Mouse (Mus musculus) liver, postnatal 0 days (tissue): ENCODE measurements around the gene Fam161b. TPM values are rescaled to one million over a fixed set of nuclear protein-coding genes. Genes with fewer than 3 reads are reported as not detected.
A peak's percentile ranks its signal among the peaks of the same experiment; 100 is the strongest.

ENCODE experiments used
- ATAC-seq: fragments of 200-750 bp; cut with Nextera tagmentation; 2 replicates; pipeline ENCODE4 v1.8.0; 2017; ENCODE audit warnings: mild to moderate bottlenecking, moderate library complexity
- DNase-seq: peaks from one replicate; pipeline ENCODE4 v3.0.0-alpha.2; 2016
- H3K27ac ChIP-seq: fragments of 300-500 bp; sonication (generic); 2 replicates; pipeline ENCODE4 v1.5.1; 2014; ENCODE audit warnings: antibody characterized with exemption, moderate library complexity, mild to moderate bottlenecking, low read depth
- H3K27me3 ChIP-seq: fragments of 300-500 bp; sonication (generic); 2 replicates; pipeline ENCODE4 v1.6.1; 2014; ENCODE audit warnings: low read length, control low read depth, mixed read lengths; ENCODE audit not compliant: insufficient read depth
- H3K36me3 ChIP-seq: fragments of 300-500 bp; sonication (generic); replicated peaks from 2 replicates; pipeline ENCODE4 v1.6.1; 2014; ENCODE audit warnings: mild to moderate bottlenecking, control low read depth, low read length, moderate library complexity, mixed read lengths; ENCODE audit not compliant: insufficient read depth
- H3K4me1 ChIP-seq: fragments of 300-500 bp; sonication (generic); 2 replicates; pipeline ENCODE4 v1.6.1; 2014; ENCODE audit warnings: antibody characterized with exemption, mild to moderate bottlenecking, control low read depth; ENCODE audit not compliant: insufficient read depth
- H3K4me2 ChIP-seq: fragments of 300-500 bp; sonication (generic); 2 replicates; pipeline ENCODE4 v1.6.1; 2014; ENCODE audit warnings: low read depth, mild to moderate bottlenecking, low read length, moderate library complexity, mixed read lengths
- H3K4me3 ChIP-seq: fragments of 300-500 bp; sonication (generic); 2 replicates; pipeline ENCODE4 v1.5.1; 2014; ENCODE audit warnings: low read depth, low read length
- H3K9ac ChIP-seq: fragments of 300-500 bp; sonication (generic); replicated peaks from 2 replicates; pipeline ENCODE4 v1.6.1; 2014; ENCODE audit warnings: mild to moderate bottlenecking, moderate library complexity
- H3K9me3 ChIP-seq: fragments of 300-500 bp; sonication (generic); 2 replicates; pipeline ENCODE4 v1.6.1; 2016; ENCODE audit warnings: mild to moderate bottlenecking, control low read depth, low read length, mixed read lengths
- CTCF ChIP-seq: sonication (generic); IDR thresholded peaks from 2 replicates; pipeline ENCODE4 v1.5.1; 2016; ENCODE audit warnings: antibody characterized with exemption, low read depth
- EP300 ChIP-seq: IDR thresholded peaks from 2 replicates; pipeline ENCODE4 v1.6.1; 2016; ENCODE audit warnings: antibody characterized with exemption, low read depth, mild to moderate bottlenecking
- WGBS: fragments of 180-500 bp; shearing (Covaris S2); extraction: QIAGEN DNeasy Blood & Tissue Kit; methylation state at CpG from one replicate; pipeline ENCODE4 v1.1.7; 2014; ENCODE audit not compliant: insufficient replicate concordance; 5-methylcytosine and 5-hydroxymethylcytosine counted together
- polyA plus RNA-seq: library from polyadenylated mRNA; unstranded; fragments of >200 nt; fragmentation: Nextera tagmentation; extraction: Ambion mirVana; gene quantifications from 2 replicates; pipeline ENCODE4 v1.2.1, GENCODE M21; 2015

Fam161b gene
- polyA plus RNA-seq, 1 experiment from 2014 or later = 0.31 TPM

DNA sequence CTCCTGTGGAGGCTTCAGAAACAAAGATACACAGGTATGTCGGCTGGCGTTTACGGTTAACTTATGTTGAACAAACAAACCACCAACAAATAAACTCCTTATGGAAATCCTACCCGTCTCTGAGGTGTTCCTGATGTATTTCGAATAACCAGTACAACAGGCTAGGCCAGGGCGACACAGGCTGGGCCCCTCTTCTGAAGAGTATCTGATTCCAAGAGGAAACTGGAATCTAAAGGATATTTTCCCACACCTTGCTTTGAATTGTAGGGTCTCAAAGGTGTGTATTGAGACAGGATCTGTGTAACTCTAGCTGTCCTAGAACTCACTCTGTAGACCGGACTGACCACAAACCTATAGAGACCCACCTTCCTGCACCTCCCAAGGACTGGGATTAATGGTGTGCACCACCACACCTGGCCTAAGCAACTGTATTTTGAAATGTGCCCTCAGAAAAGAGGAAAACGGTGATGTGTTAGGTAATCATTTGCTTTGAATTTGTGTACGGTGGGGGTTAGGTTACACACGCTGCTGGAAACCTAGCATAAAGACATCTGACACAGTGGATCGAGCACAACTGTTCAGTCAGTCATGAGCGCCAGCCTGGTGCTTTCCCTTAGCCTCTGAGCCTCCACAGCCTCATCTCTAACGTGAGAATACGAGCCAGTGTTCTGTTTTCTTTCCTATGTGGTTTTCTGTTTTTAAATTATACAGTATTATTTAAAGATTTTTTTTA is 35.5 kb upstream of the Fam161b start:
- Histone ChIP-seq H3K4me2 (no peak overlapping the region), H3K9ac (no peak overlapping the region), H3K27ac (peak overlapping the region; percentile 57), H3K4me3 (no peak overlapping the region), H3K9me3 (no peaks in the 10 kb centered on the region), H3K36me3 (peaks cover 8% of the 10 kb centered on the region; the same call in 1 of the 2 replicates), H3K4me1 (peaks cover 10% of the 10 kb centered on the region; the same call in 1 of the 2 replicates), H3K27me3 (no peaks in the 10 kb centered on the region)
- ATAC-seq = peak; percentile 74
- no peak for TF ChIP-seq EP300
- no peak for TF ChIP-seq CTCF
- WGBS = 76% methylated on average over 14 of the region's 14 CpGs
- DNase-seq = no peak

GRCm38 (mm10) chr12:84393847-84394246 is 32.2 kb upstream of the Fam161b start:
- Histone ChIP-seq H3K4me2 (no peak overlapping the region), H3K27ac (no peak overlapping the region), H3K36me3 (peaks cover 10% of the 10 kb centered on the region; the same call in 1 of the 2 replicates), H3K4me1 (peaks cover 10% of the 10 kb centered on the region), H3K9ac (no peak overlapping the region), H3K9me3 (no peaks in the 10 kb centered on the region), H3K4me3 (no peak overlapping the region), H3K27me3 (no peaks in the 10 kb centered on the region)
- TF ChIP-seq CTCF (no peak), EP300 (no peak)
- WGBS = 82% methylated on average over 5 of the region's 5 CpGs
- no peak for DNase-seq
- no peak for ATAC-seq

GRCm38 (mm10) chr12:84392681-84393080 is 31.0 kb upstream of the Fam161b start:
- H3K27me3 ChIP-seq = no peaks in the 10 kb centered on the region
- no peak for DNase-seq
- H3K9ac ChIP-seq = no peak overlapping the region
- no peak overlapping the region for H3K4me2 ChIP-seq
- peaks cover 10% of the 10 kb centered on the region; the same call in 1 of the 2 replicates for H3K36me3 ChIP-seq
- 93% methylated on average over 4 of the region's 4 CpGs for WGBS
- no peaks in the 10 kb centered on the region for H3K9me3 ChIP-seq
- no peak for ATAC-seq
- TF ChIP-seq EP300 (no peak), CTCF (no peak)
- peaks cover 19% of the 10 kb centered on the region for H3K4me1 ChIP-seq
- H3K27ac ChIP-seq = no peak overlapping the region
- H3K4me3 ChIP-seq = no peak overlapping the region

GRCm38 (mm10) chr12:84390336-84390735 is 28.7 kb upstream of the Fam161b start:
- Histone ChIP-seq H3K4me2 (no peak overlapping the region), H3K36me3 (peaks cover 6% of the 10 kb centered on the region), H3K4me1 (peaks cover 23% of the 10 kb centered on the region), H3K27me3 (no peaks in the 10 kb centered on the region), H3K9me3 (no peaks in the 10 kb centered on the region), H3K4me3 (no peak overlapping the region), H3K27ac (no peak overlapping the region), H3K9ac (no peak overlapping the region)
- 79% methylated on average over 6 of the region's 6 CpGs for WGBS
- ATAC-seq (no peak), DNase-seq (no peak)
- TF ChIP-seq CTCF (no peak), EP300 (no peak)

DNA sequence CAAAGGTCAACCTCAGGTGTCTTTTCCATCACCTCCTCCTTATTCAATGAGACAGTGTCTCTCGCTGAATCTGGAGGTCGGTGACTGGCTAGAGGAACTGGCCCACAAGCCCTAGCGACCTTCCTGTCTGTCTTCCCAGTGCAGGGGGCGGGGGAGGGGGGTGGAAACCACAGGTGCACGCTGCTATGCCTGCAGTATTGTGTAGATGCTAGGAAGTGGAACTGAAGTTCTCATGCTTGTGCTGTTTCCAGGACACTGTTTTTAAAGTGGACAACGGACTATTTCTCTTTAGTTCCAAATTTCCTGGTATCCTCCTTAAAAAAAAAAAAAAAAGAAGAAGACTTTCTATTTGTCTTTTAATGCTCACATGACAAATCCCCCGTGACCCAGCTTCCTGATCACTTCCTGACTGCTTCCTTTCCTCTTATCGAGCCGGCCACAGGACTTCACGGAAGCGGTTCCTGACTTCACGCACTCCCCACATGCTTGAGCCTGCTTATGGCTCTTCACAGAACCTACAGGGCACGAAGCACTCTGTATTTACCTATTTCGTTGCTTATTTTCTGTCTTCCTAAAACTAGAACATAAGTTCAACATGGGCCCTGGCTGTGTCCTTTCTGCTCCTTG is 27.3 kb upstream of the Fam161b start:
- Histone ChIP-seq H3K36me3 (peaks cover 6% of the 10 kb centered on the region; the same call in 1 of the 2 replicates), H3K9me3 (no peaks in the 10 kb centered on the region), H3K4me1 (peaks cover 31% of the 10 kb centered on the region), H3K4me3 (no peak overlapping the region), H3K27me3 (no peaks in the 10 kb centered on the region), H3K27ac (peak overlapping the region; percentile 61), H3K4me2 (peak overlapping the region; percentile 36), H3K9ac (no peak overlapping the region)
- peak; percentile 34; the same call in 1 of the 2 replicates for TF ChIP-seq EP300
- TF ChIP-seq CTCF = no peak
- 35% methylated on average over 14 of the region's 14 CpGs for WGBS
- DNase-seq (peak; percentile 55), ATAC-seq (peak; percentile 46)

GRCm38 (mm10) chr12:84388097-84388496 is 26.5 kb upstream of the Fam161b start:
- ATAC-seq (no peak), DNase-seq (no peak)
- WGBS = 75% methylated on average over 8 of the region's 8 CpGs
- H3K4me1 ChIP-seq = peaks cover 32% of the 10 kb centered on the region
- H3K27ac ChIP-seq = peak overlapping the region; percentile 61
- peak overlapping the region; percentile 36; the same call in 1 of the 2 replicates for H3K4me2 ChIP-seq
- H3K4me3 ChIP-seq = no peak overlapping the region
- H3K36me3 ChIP-seq = peaks cover 2% of the 10 kb centered on the region; the same call in 1 of the 2 replicates
- H3K9ac ChIP-seq = no peak overlapping the region
- TF ChIP-seq EP300 (no peak), CTCF (no peak)
- H3K27me3 ChIP-seq = no peaks in the 10 kb centered on the region
- no peaks in the 10 kb centered on the region for H3K9me3 ChIP-seq
